Mouse (Mus musculus): ENCODE measurements around the gene Hdac7. TPM values are rescaled to one million over a fixed set of nuclear protein-coding genes. Genes with fewer than 3 reads are reported as not detected.
"Not testable (repeated sequence)": the region's sequence is repeated elsewhere in the genome, so short reads cannot be mapped to it uniquely, and the experiment has no call there.

Hdac7 gene
- polyA plus RNA-seq, 1 experiment, result 14.4 TPM

DNA sequence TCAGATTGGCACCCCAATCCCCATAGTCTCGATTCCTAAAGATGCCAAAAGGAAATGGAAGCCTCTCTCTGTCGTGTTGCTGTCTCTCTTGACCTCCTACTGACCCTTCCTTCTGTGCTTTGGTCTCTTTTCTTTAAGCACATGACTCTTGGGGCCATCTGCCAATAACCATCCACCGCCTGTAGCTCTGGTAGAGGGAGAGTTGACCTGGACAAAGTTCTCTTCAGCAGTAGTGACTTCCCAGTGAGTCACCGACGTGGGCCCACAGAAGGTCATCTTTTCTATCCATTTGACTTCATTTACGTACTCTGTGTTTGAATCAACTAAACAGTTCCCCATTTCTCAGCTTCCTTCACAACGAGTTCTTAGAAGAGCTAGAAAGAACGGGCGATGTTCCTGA lies 36.1 kb upstream of the Hdac7 start:
- Histone ChIP-seq H3K36me3 (ENCODE audit: control insufficient read depth, insufficient read depth, low read length, poor library complexity, severe bottlenecking) (no peaks in the 10 kb centered on the region), H3K4me3 (ENCODE audit: low read depth, low read length) (no peak overlapping the region), H3K9me3 (replicated peaks; ENCODE audit: control insufficient read depth, insufficient read depth, low read length, poor library complexity, severe bottlenecking) (no peaks in the 10 kb centered on the region), H3K4me1 (ENCODE audit: control insufficient read depth, insufficient read depth, low read length) (peaks cover 2% of the 10 kb centered on the region), H3K9ac (ENCODE audit: low read depth, poor library complexity, severe bottlenecking) (no peak overlapping the region), H3K27me3 (ENCODE audit: control insufficient read depth, insufficient read depth, low read length, poor library complexity, severe bottlenecking) (no peaks in the 10 kb centered on the region), H3K27ac (ENCODE audit: insufficient read depth, low read length) (no peak overlapping the region)
- TF ChIP-seq POLR2A (IDR thresholded peaks at IDR 0.05; ENCODE audit: insufficient read depth, low read length) (no peak), EP300 (IDR thresholded peaks at IDR 0.05; ENCODE audit: insufficient read depth, low read depth, low read length) (no peak), CTCF (IDR thresholded peaks at IDR 0.05; ENCODE audit: low read depth, low read length) (no peak)

DNA sequence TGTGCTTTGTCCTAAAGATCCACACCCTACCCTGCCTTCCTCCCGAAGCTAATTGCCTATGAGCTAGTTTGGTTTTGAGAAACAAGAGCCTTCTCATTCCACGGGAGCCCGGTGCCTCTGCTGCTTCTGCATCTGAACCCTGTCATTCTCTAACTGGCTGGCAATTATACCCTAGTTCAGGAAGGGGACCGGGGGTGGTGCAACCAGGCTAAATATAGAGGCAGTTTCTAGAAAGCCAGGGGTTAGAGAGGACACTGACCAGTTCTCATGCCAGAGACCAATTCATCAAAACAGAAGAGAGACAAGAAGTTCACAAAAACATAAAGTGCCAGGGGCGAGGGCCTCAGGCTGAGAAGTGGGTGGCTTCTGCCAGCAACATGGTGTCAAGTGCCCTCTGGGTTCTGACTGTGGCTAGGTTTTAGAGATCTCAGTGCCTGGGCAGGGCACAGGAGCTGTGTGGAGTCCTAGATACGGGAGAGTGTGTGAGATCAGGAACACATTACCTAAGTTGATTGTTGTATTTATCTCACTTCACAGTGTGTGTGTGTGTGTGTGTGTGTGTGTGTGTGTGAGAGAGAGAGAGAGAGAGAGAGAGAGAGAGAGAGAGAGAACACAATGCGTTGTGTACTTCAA lies 34.5 kb upstream of the Hdac7 start:
- H3K9ac ChIP-seq (ENCODE audit: low read depth, poor library complexity, severe bottlenecking), result no peak overlapping the region
- no peaks in the 10 kb centered on the region for H3K27me3 ChIP-seq (ENCODE audit: control insufficient read depth, insufficient read depth, low read length, poor library complexity, severe bottlenecking)

DNA sequence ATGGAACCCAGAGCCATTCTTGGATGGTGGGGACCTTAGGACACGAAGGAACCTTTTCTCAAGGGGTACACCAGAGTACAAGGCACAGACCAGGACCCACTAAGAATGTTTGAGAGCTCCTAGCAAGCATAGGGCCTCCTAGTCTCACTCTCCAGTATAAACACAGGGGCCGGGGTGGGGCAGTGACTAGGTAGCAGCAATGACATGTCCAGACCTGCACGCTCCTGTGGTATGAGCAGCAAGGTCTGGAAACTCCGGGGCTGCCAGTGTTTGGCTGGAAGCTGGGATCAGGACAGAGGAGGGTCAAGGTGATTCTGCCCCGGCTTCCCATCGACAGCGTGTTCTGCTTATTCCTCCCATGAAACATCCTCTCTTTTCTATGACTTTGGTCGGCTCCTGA lies 31.5 kb upstream of the Hdac7 start:
- H3K27ac ChIP-seq (ENCODE audit: insufficient read depth, low read length), result no peak overlapping the region
- H3K9me3 ChIP-seq (replicated peaks; ENCODE audit: control insufficient read depth, insufficient read depth, low read length, poor library complexity, severe bottlenecking), result no peaks in the 10 kb centered on the region
- TF ChIP-seq POLR2A (IDR thresholded peaks at IDR 0.05; ENCODE audit: insufficient read depth, low read length) (no peak), CTCF (IDR thresholded peaks at IDR 0.05; ENCODE audit: low read depth, low read length) (no peak), EP300 (IDR thresholded peaks at IDR 0.05; ENCODE audit: insufficient read depth, low read depth, low read length) (no peak)
- no peak overlapping the region for H3K4me3 ChIP-seq (ENCODE audit: low read depth, low read length)
- no peaks in the 10 kb centered on the region for H3K36me3 ChIP-seq (ENCODE audit: control insufficient read depth, insufficient read depth, low read length, poor library complexity, severe bottlenecking)
- no peaks in the 10 kb centered on the region for H3K27me3 ChIP-seq (ENCODE audit: control insufficient read depth, insufficient read depth, low read length, poor library complexity, severe bottlenecking)
- no peak overlapping the region for H3K9ac ChIP-seq (ENCODE audit: low read depth, poor library complexity, severe bottlenecking)
- H3K4me1 ChIP-seq (ENCODE audit: control insufficient read depth, insufficient read depth, low read length), result peaks cover 2% of the 10 kb centered on the region

More for the DNA sequence above, 34.5 kb upstream of the Hdac7 start:
- TF ChIP-seq EP300 (IDR thresholded peaks at IDR 0.05; ENCODE audit: insufficient read depth, low read depth, low read length) (no peak), POLR2A (IDR thresholded peaks at IDR 0.05; ENCODE audit: insufficient read depth, low read length) (no peak), CTCF (IDR thresholded peaks at IDR 0.05; ENCODE audit: low read depth, low read length) (no peak)
- H3K9me3 ChIP-seq (replicated peaks; ENCODE audit: control insufficient read depth, insufficient read depth, low read length, poor library complexity, severe bottlenecking), result no peaks in the 10 kb centered on the region
- no peaks in the 10 kb centered on the region for H3K36me3 ChIP-seq (ENCODE audit: control insufficient read depth, insufficient read depth, low read length, poor library complexity, severe bottlenecking)
- no peak overlapping the region for H3K27ac ChIP-seq (ENCODE audit: insufficient read depth, low read length)
- H3K4me3 ChIP-seq (ENCODE audit: low read depth, low read length), result no peak overlapping the region
- peaks cover 2% of the 10 kb centered on the region for H3K4me1 ChIP-seq (ENCODE audit: control insufficient read depth, insufficient read depth, low read length)

DNA sequence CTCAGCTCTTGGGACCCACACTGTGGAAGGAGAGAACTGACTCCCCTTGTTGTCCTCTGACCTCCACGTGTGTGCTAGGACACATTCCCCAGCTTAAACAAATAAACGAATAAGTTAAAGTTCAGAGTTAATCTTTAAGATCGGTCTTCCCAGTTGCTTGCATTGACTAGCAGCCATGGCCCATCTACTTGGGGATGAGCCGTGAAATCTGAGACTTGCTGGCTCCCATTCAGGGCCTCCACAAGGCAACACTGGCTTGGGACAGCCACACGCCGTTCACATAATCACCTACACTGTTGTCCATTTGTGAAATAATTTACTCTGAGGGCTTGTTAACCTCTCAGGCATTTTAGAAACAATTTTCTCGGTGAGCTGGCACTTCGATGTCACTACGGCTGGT lies 29.4 kb upstream of the Hdac7 start:
- Histone ChIP-seq H3K9me3 (replicated peaks; ENCODE audit: control insufficient read depth, insufficient read depth, low read length, poor library complexity, severe bottlenecking) (no peaks in the 10 kb centered on the region), H3K4me1 (ENCODE audit: control insufficient read depth, insufficient read depth, low read length) (peaks cover 2% of the 10 kb centered on the region), H3K9ac (ENCODE audit: low read depth, poor library complexity, severe bottlenecking) (no peak overlapping the region), H3K36me3 (ENCODE audit: control insufficient read depth, insufficient read depth, low read length, poor library complexity, severe bottlenecking) (no peaks in the 10 kb centered on the region), H3K4me3 (ENCODE audit: low read depth, low read length) (no peak overlapping the region), H3K27me3 (ENCODE audit: control insufficient read depth, insufficient read depth, low read length, poor library complexity, severe bottlenecking) (no peaks in the 10 kb centered on the region), H3K27ac (ENCODE audit: insufficient read depth, low read length) (no peak overlapping the region)
- TF ChIP-seq POLR2A (IDR thresholded peaks at IDR 0.05; ENCODE audit: insufficient read depth, low read length) (no peak), EP300 (IDR thresholded peaks at IDR 0.05; ENCODE audit: insufficient read depth, low read depth, low read length) (no peak)

DNA sequence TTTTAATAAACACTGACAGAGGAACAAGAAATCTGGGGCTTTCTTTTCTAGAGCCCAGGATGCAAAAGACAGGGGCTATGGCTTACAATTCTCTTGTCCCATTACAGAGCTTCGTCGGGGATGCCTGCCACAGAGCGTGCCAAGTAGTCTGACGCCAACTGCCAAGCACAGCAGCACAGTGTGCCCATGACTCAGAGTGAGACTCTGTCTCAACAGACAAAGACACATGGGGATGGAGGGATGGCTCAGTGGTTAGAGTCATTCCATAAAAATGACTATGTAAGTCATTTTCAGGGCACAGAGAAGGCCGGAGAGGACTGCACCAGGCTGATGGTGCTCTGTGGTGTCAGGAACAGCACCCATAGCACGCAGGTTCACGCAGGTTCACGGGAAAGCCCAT lies 27.9 kb upstream of the Hdac7 start:
- no peak overlapping the region for H3K9ac ChIP-seq (ENCODE audit: low read depth, poor library complexity, severe bottlenecking)
- no peak for TF ChIP-seq EP300 (IDR thresholded peaks at IDR 0.05; ENCODE audit: insufficient read depth, low read depth, low read length)
- no peak for TF ChIP-seq POLR2A (IDR thresholded peaks at IDR 0.05; ENCODE audit: insufficient read depth, low read length)
- TF ChIP-seq CTCF (IDR thresholded peaks at IDR 0.05; ENCODE audit: low read depth, low read length), result no peak
- no peak overlapping the region for H3K27ac ChIP-seq (ENCODE audit: insufficient read depth, low read length)
- H3K4me3 ChIP-seq (ENCODE audit: low read depth, low read length), result no peak overlapping the region
- no peaks in the 10 kb centered on the region for H3K36me3 ChIP-seq (ENCODE audit: control insufficient read depth, insufficient read depth, low read length, poor library complexity, severe bottlenecking)
- peaks cover 2% of the 10 kb centered on the region for H3K4me1 ChIP-seq (ENCODE audit: control insufficient read depth, insufficient read depth, low read length)
- no peaks in the 10 kb centered on the region for H3K27me3 ChIP-seq (ENCODE audit: control insufficient read depth, insufficient read depth, low read length, poor library complexity, severe bottlenecking)
- no peaks in the 10 kb centered on the region for H3K9me3 ChIP-seq (replicated peaks; ENCODE audit: control insufficient read depth, insufficient read depth, low read length, poor library complexity, severe bottlenecking)

DNA sequence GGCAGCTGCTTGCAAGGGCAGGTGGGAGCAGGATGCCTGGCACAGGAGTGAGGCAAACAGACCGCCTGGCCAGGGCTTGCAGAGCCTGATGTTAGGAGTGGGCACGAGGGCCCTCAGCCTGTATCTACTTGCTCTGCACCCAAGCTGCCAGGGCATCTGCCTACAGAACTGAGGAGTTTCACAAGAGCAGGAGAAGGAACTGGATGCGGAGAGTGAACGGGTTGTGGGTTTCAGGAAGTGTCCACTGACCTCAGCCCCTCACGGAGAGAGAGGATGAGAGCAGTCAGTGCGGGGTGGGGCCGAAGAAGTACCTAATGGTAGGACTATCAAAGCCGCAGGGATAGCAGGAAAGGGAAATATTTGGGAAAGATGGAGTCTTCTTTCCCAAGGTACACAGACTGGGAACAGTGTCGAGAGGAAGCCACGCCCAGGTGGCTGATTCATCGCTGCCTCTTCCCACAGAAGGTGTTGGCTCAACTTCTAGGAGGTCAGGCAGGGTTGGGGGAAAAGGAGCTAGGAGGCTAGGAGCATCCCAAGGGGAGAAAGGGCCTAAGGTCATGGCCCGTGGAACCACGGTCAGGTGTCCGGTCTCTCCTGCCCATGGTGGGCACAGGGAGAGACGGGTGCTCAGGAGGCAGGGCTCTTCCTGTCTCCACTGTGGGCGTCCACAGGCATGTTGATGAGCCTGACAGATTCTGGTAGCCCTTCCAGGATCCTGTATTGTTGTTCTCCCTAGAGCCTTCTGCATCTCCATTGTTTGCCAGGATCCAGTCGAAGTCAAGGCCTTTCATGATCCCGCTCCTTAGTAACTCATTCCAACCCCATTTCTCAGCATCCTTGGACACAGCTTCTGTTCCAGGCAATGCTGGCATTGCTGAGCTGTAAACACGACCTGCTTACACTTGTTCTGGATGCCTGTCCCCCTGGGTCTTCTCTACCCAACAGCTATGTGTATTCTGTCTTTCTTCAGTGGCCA lies 27.0 kb upstream of the Hdac7 start:
- H3K27me3 ChIP-seq (ENCODE audit: control insufficient read depth, insufficient read depth, low read length, poor library complexity, severe bottlenecking), result no peaks in the 10 kb centered on the region
- no peak overlapping the region for H3K4me3 ChIP-seq (ENCODE audit: low read depth, low read length)
- H3K9me3 ChIP-seq (replicated peaks; ENCODE audit: control insufficient read depth, insufficient read depth, low read length, poor library complexity, severe bottlenecking), result no peaks in the 10 kb centered on the region
- no peaks in the 10 kb centered on the region for H3K36me3 ChIP-seq (ENCODE audit: control insufficient read depth, insufficient read depth, low read length, poor library complexity, severe bottlenecking)
- no peak for TF ChIP-seq POLR2A (IDR thresholded peaks at IDR 0.05; ENCODE audit: insufficient read depth, low read length)
- no peak for TF ChIP-seq CTCF (IDR thresholded peaks at IDR 0.05; ENCODE audit: low read depth, low read length)
- TF ChIP-seq EP300 (IDR thresholded peaks at IDR 0.05; ENCODE audit: insufficient read depth, low read depth, low read length), result no peak
- H3K9ac ChIP-seq (ENCODE audit: low read depth, poor library complexity, severe bottlenecking), result no peak overlapping the region
- no peak overlapping the region for H3K27ac ChIP-seq (ENCODE audit: insufficient read depth, low read length)
- no peaks in the 10 kb centered on the region for H3K4me1 ChIP-seq (ENCODE audit: control insufficient read depth, insufficient read depth, low read length)

DNA sequence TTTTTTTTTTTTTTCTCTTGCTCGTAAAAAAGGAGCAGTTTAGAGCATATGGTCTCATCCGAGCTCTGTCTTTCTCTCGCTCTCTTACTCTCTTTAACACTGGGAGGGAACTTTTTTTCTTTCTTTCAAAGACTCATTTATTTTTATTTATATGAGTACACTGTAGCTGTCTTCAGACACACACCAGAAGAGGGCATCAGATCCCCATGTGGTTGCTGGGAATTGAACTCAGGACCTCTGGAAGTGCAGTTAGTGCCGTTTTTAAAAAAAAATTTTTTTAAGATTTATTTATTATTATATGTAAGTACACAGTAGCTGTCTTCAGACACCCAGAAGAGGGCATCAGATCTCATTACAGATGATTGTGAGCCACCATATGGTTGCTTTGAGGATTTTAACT lies 25.8 kb upstream of the Hdac7 start:
- H3K27me3 ChIP-seq (ENCODE audit: control insufficient read depth, insufficient read depth, low read length, poor library complexity, severe bottlenecking); H3K9ac ChIP-seq (ENCODE audit: low read depth, poor library complexity, severe bottlenecking); H3K9me3 ChIP-seq (replicated peaks; ENCODE audit: control insufficient read depth, insufficient read depth, low read length, poor library complexity, severe bottlenecking); H3K36me3 ChIP-seq (ENCODE audit: control insufficient read depth, insufficient read depth, low read length, poor library complexity, severe bottlenecking); H3K4me1 ChIP-seq (ENCODE audit: control insufficient read depth, insufficient read depth, low read length); H3K27ac ChIP-seq (ENCODE audit: insufficient read depth, low read length); H3K4me3 ChIP-seq (ENCODE audit: low read depth, low read length): not testable (repeated sequence)
